Mouse (Mus musculus) embryonic fibroblast, embryonic 13.5 days (primary cell): ENCODE data around the gene Hist1h2bp.

Experiments used
- CTCF ChIP-seq: IDR thresholded peaks from 2 replicates; pipeline ENCODE4 v1.5.1; 2011; ENCODE audit warnings: mild to moderate bottlenecking, control low read depth, low read length, moderate library complexity, borderline replicate concordance; ENCODE audit not compliant: insufficient read depth
- POLR2A ChIP-seq: IDR thresholded peaks from 2 replicates; pipeline ENCODE4 v1.6.1; 2011; ENCODE audit warnings: low read depth, mild to moderate bottlenecking, control low read depth, low read length, moderate library complexity

- TF ChIP-seq POLR2A: no peak
- no peak for TF ChIP-seq CTCF
Observed at GRCm38 (mm10) chr13:21755707-21756106, 31.6 kb upstream of the Hist1h2bp start.
